Mouse (Mus musculus): ENCODE data around the gene Blnk.

The Blnk gene

DNA sequence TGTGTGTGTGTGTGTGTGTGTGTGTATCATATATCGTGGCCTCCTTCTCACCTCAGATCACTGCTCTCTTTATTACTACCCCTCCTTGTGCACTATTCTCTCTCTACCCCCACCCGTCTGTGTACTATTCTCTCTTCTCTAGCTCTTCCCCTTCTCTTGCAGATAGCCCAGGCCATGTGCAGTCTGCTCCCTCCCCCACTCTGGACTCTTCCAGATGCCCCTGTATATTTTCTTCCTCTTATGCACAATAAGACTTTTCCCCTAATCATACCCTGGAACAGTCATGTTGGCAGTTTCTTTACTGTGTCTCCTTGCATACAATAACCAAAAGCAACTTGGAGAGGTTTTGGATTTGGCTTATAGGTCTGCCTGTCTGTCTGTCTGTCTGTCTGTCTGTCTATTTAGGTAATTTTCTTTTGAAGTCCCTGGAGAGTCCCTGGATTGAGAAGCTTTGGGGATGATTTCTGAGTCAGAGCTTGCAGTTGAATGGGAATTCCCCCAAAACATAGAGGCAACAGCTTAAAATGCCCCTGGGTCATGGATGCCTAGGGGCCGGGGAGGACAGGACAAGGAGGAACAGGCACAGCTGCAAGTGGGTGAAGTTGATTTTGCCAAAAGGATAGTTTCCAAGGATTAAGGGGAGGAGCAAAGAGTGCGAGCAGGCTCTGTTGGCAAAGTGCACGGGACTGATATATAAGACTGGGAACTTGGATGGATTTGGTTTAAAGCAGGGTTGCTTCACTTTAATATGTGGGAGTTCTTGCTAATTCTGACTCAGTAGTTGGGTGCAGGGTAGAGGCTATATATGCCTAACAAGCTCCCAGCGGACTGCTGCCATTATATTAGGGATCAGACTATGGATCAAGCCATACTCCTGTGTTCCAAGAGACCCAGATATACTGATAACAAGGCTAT is 29.1 kb downstream of the Blnk start:
- no peak for ATAC-seq (ENCODE audit: low TSS enrichment)

DNA sequence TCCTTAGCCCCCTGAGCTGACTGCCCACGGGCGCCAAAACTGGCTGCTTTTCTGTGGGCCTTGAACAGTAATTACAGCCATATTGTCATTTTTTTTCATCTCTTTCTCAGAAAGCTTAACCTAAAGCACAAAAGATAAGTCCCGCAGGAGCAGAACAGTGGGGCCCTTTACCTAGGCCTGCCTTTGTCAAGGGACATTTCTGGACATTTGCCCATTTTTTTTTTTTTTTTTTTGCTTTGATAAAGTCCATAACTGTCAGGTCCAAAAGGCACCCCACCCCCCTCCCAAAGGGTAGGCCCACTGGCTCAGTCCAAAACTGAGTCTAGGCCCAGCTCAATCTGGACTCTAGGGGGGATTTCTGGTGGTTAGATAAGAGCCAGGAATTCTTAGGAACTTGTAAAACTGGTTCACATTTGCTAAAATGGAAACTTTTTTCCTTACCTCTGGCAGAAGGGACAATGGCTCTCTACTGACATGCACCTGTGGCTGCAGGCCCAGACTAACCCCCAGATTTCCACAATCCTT is 29.9 kb downstream of the Blnk start:
- ATAC-seq (ENCODE audit: low TSS enrichment), result no peak

DNA sequence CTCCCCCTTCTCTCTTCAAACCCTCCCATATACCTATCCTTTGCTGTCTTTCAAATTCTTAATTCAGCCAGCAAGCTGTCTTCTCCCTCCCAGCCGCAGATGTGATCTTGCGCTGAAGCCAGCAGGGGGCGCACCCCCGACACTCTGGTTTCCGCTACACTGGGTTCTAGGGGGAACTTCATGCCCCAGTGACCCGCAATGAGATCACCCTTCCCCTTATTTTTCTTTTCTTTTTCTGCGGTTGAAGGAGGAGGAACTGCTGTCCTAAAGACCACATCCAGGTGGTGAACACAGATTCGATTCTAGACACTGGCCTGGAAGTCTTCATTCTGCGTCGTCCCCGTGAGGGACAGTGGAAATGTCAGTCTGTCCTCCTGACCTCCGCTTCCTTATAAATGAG is 31.3 kb downstream of the Blnk start:
- peak; percentile 67; the same call in 1 of the 2 replicates for ATAC-seq (ENCODE audit: low TSS enrichment)

DNA sequence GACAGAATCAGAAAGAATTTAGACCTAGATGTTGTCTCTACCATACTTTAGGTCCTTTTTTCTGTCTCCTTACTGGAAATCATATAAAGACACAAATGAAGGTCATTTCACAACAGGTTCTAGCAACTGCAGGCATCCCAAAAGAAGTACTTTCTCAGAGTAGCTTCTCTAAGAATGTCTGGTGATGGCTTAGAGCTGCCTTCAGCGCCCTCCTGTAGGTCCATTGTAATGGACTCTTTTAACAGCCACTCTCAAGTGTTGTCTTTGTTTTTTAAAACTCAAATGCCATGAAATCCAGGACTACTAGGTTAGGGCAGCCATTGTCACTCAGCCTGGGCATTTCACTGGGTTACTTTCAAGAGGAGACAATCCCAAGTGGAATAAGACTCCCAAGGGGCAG is 35.4 kb downstream of the Blnk start:
- ATAC-seq (ENCODE audit: low TSS enrichment), result no peak

DNA sequence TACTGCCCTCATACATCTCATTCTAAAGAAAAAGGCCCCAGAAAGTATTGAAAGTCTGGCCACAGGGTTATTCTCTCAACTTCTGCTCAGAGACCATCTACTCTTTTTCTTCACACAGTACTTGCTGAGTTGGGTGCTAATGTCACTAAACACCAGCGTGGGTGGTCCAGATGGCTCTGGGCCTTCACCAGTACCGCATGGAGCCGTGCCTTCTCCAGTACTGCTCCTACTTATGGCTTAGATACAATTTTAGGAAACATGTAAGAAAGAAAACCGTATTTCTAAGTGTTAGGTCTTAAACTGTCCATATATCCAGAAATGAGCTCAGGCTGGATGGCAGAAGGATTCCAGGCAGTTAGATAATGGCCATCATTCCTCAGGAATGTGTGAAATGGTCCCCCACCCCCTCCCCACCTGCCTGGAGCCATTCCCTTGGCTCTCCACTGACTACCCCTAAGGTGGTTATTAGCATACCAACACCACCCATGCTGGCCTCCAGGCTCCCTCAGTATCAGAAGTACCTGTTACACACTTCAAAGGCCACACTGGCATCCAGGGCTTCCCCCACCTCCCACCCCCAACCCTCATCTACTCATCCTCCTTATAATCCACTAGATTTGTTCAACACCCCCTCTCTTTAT is 47.3 kb downstream of the Blnk start:
- peak; percentile 77 for ATAC-seq (ENCODE audit: low TSS enrichment)

DNA sequence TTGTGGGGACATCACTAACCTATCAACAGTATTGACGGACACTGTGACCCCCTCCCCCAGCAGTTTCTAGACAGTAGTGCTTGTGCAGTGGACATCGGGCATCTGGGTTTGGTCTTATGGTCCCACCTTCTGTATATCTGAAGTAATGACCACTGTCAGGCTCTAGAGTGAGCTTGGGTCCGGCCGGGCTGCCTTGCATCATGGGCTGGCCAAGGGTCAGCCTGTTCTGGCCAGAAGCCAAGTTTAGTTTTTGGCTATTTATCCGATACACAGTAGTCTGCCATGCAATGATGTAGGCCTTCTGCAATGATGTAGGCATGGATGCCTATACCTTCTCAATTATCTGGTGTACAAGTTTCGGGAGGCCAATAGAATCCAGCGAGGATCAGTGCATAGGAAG is 50.8 kb downstream of the Blnk start:
- ATAC-seq (ENCODE audit: low TSS enrichment), result no peak

DNA sequence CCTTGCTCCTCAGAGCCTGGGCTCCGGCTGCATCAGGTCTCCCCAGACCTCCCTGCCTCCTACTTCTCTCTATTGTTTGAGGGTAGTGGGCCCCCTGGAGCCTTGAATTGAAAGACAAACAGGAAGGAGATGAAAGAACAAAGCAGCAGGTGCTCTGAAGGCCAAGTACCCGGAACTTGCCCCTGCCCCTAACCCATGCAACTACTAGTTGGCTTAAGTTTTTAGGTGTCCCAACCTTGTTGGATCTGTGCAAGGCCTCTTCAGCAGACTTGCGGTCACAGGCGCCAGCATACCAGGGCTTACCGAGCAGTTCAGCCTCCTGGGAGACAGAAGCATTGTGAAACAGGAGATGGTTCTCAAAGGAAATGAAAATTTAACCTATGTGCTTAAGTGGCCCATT is 58.3 kb downstream of the Blnk start:
- no peak for ATAC-seq (ENCODE audit: low TSS enrichment)

DNA sequence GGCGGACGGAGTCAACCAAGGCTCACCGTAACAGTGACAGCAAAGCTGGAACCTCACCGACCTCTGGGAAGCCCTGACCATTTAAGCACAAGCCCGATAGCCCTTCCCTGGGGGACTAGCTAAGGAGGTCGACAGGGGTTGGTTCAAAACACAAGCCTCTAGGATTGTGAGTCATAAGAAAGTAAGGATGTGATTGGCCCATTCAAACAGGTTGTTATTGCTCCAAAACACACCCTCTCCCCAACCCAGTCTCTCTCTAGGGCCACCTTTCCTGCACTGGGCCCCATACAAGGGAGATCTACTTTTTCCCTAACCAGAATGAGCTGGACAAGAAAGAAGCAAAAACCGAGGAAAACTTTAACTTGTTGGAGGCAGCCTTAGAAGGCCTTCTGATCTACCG is 59.0 kb downstream of the Blnk start:
- no peak for ATAC-seq (ENCODE audit: low TSS enrichment)

DNA sequence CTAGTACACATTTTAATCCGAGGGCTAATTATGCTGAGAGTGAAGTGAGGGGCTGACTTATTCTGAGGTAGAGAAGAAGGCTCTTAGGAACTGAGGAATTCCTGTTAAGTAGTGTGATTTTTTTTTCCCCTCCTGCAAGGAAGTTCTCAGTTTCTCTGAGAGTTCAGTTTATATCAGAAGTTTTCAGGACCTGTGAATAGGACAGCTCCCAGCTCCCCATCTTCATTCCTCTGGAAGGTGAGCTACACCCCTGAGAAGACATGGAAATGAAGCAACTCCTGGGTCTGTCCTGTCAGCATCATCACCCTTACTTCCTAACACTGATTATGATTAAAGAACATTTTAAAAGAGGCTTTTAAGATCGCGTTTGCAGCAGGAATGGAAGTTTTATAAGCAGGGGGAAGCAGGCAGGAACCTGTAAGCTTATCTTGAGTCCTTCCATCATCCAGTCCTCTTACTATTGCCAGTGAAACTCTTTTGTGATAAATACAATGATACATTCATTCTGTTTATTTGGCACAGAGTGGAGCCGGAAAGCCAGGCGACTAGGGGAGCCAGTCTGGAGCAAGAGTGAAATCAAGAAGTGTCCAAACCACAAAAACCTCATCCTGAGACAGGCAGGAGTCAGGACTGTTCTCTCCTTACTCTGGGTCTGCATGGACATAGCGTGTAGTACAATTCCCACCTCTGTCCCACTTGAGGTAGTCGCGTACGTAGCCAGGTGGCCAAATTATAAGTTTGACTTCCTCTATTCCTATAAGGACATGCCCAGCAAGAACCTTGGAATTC is 62.6 kb downstream of the Blnk start:
- ATAC-seq (ENCODE audit: low TSS enrichment), result no peak

DNA sequence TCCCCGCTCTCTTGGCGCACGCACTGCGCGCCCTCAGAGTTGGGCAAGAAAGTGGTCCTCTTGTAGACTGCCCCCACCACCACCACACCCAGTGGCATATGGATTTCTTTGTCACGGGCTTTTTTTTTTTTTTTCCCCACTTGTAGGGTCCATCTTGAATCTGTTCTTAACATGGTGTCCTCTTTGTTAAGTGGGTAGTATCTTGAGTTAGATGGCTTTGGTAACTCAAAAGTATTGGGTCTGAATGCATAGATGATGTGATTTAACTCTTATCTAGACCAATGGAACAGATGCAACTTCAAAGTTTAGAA is 99.0 kb downstream of the Blnk start:
- no peak for ATAC-seq (ENCODE audit: low TSS enrichment)

DNA sequence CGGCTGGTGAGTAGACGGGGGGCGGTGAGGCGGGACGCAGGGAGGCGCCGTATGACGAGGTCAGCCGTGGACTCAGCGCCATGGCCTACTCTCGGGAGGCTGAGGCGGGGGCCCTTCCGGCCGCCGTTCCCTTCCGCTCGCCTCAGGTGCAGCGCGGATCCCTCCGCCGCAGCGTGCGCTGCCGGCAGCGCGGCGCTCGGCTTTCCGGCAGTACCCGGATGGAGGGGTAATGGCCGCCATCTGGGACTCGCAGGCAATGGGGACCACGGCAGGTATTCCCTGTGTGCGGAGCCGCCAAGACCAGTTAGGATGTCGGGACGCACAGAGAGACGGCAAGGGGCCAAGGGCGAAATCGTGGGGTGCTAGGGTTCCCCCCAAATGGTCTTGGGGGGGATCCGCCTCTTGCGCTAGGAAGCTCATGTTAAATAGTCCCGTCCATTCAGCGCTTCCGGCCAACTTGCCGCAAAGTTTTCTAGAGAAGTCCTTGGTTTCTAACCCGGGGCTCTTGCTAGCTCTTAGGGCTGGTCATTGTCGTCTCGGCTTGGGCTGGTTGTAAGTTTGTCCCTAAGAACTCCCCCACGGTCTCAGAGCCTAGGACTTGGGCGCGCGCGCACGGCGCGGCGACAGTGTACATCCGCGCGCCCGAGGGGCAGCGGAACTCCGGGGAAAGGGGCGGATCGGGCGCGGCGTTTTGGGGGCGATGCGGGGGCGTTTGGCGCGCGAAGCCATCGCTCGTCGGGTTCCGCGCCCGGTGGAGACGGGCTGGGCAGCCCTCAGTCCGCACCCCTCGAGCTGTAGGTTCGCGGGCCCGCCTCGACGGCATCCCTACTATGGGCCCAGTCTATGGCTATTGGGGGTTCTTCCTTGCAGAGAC is 99.6 kb downstream of the Blnk start, which contains the start of gene Zfp518a:
Gene Zfp518a, plus strand, starts transcription at position 187 of the 874 bp plus-strand sequence.
- peak; percentile 96 for ATAC-seq (ENCODE audit: low TSS enrichment)

DNA sequence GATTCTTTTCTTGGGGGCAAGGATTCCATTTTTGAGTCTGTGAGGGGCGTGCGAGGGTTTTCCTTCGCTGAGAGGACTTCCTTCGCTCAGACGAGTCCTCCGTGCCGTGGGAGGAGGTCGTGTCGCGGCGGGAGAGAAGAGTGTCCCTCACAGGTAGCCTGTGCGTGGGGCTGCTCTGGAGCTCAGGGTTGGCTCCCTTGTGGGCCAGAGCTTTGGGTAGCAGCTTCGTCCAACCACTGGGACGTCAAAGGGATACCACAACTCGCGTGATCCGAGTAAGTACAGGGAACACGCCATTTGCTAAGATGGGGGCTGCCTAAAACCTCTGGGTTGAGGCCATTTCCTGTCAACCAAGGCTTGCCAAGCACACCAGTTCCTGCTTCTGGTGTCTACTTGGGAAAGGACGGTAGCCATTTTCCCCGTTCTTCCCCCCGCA is 100.2 kb downstream of the Blnk start:
- ATAC-seq (ENCODE audit: low TSS enrichment), result no peak; the same call in 1 of the 2 replicates

DNA sequence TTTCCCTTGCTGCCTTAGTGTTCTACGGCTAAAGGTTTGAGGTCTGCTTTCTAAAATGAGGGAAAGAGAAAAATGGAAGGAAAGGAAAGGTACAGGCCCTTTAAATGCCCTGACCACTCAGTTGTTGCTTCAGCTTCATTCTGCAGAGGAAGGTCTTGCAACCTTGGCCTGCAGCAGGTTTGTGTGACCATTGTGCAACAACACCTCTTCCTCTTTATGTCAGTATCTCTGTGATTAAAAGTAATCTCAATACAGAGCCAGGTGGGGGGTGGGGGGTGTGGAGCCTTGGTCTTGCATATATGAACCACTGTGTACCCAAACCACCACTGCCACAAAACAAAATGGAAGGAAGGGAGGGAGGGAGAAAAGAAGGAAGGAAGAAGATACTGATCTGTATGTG is 105.4 kb downstream of the Blnk start:
- no peak for ATAC-seq (ENCODE audit: low TSS enrichment)

DNA sequence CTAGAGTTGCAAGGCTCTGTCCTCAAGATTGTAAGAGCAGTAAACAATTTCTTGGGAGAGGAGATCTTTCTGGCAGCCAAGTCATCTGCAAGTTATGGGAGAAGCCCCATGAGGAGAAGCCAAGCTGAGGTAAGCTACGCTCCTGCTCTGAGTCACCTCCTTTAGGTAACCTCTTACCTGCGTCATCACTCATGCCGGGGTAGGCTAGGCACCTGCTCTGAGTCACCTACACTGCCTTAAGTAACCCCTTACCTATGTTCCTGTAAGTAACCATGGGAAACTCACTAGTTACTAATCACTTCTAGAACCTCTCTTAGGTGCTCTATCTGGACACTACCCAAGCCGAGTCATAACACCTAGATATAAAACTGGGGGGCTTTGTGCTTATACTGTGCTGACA is 112.6 kb downstream of the Blnk start:
- ATAC-seq (ENCODE audit: low TSS enrichment), result no peak

Data from frontal cortex, adult (tissue).